Mouse (Mus musculus) bone marrow macrophage, adult 2 months (primary cell): Measurements from ENCODE around the gene Rnf10.

Experiments
- CTCF ChIP-seq: IDR thresholded peaks from 2 replicates; pipeline ENCODE4 v1.5.1; 2012; ENCODE audit warnings: low read depth, mild to moderate bottlenecking, low read length, moderate library complexity
- POLR2A ChIP-seq: IDR thresholded peaks from 2 replicates; pipeline ENCODE4 v1.6.1; 2012; ENCODE audit warnings: mild to moderate bottlenecking, low read depth, low read length, borderline replicate concordance

DNA sequence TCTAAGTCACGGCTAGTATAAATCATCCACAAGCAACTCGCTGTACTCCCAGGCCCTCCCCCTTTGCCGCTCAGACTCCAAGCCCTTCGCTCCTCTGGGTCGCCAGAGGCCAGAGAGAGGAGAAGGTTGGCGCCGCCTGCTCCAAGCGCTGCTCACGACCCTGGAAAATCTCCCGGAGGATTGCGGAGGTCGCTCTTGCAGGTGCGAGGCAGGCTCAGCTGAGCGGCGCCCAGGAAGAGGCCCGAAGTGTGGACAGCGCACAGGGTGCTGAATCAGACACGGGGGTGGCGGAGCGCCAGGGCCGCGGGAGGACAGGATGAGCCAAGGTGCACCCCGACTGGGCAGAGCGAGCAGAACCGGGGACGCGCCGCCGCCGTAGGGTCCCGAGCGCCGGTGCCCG is 79.5 kb downstream of the Rnf10 start:
- TF ChIP-seq CTCF (no peak), POLR2A (no peak)
